Mouse (Mus musculus) CH12.LX (cell line): Measurements from ENCODE around the gene Arhgap4.

Source experiments
- CHD2 ChIP-seq: IDR thresholded peaks from 2 replicates; pipeline ENCODE4 v1.6.1; 2011; ENCODE audit warnings: low read length, improper control_type of control experiment
- CTCF ChIP-seq, 2 experiments: IDR thresholded peaks in 1 of 2; conservative IDR thresholded peaks in 1 of 2; 2 replicates each; pipeline ENCODE4 v1.5.1; 2011 to 2012; ENCODE audit warnings: low read depth in 2 of 2, low read length in 2 of 2, improper control_type of control experiment in 1 of 2, inconsistent platforms in 1 of 2, mild to moderate bottlenecking in 1 of 2, moderate library complexity in 1 of 2
- HCFC1 ChIP-seq: IDR thresholded peaks from 2 replicates; pipeline ENCODE4 v1.6.1; 2012; ENCODE audit warnings: low read depth, mild to moderate bottlenecking, inconsistent platforms, low read length, improper control_type of control experiment
- MAX ChIP-seq: IDR thresholded peaks from 2 replicates; pipeline ENCODE4 v1.6.1; 2011; ENCODE audit warnings: low read length, improper control_type of control experiment
- POLR2A ChIP-seq: IDR thresholded peaks from 2 replicates; pipeline ENCODE4 v1.6.1; 2011; ENCODE audit warnings: low read depth, mild to moderate bottlenecking, improper control_type of control experiment, low read length

DNA sequence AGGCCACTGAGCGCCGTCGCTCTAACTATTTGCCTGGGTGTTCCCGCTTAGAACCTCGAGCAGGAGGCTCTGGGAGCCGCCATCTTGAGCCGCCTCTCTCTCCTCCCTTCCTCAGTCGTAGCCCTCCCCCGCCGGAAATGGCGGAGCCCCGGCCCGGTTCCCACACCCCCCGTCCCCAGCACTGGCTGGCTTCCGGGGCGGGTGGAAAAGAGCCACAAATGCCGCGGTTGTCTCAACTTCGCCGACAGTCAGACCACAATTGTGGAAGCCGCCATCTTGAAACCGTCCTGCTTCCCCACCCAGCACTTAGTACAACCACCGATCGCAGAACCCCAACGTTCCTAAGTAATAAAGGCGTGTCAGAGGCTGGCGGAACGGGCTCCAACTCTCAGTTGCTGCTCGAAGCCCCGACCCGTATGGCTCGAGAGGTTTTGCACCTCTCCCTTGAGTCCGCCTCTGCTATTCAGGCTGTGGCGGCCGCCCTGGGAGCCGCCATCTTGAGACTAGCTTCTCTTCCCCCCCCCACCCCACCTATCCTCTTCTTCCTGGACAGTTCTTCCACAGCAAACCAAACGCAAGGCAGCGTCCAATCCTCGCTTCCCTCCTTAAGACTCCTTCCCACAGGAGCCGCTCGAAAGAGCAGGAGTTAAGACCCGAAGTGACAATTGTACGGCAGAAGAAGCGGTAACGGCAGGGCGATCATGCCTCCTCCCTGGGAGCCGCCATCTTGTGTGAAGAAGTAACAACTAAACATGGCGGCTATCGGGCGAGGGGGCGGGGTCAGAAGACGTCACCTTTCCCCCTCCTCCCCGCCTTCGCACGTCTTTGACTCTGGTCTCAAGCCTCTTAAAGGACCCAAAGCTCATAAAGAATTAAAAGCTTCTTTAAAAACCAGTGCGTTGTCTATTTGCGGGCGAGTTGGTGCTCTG, 44.8 kb upstream of the Arhgap4 start, which contains the start of gene Hcfc1:
- TF ChIP-seq CHD2 (0 out of 2 replicates have a peak, but pooled peaks have one; percentile 43), POLR2A (peak; percentile 56), MAX (no peak; the same call in 1 of the 2 replicates), CTCF (conservative IDR thresholded peaks at IDR 0.05 in 1 of 2, IDR thresholded peaks at IDR 0.05 in 1 of 2; ENCODE audit: low read depth in 2 of 2, low read length in 2 of 2) (no peak), HCFC1 (peak; percentile 74)
